Mouse (Mus musculus): Measurements from ENCODE around the gene Tgfbrap1. TPM values are rescaled to one million over a fixed set of nuclear protein-coding genes. Genes with fewer than 3 reads are reported as not detected.

Tgfbrap1 gene
- total and polyA plus RNA-seq, 3 experiments = 3.8 to 8.4 (median 6.0) TPM

- Histone ChIP-seq H3K9me3 (replicated peaks; ENCODE audit: low read length) (no peaks in the 10 kb centered on the region), H3K9ac (ENCODE audit: insufficient read depth, low read depth) (no peak overlapping the region), H3K4me3 (replicated peaks in 1 of 3; ENCODE audit: low read depth in 2 of 3, low read length in 2 of 3, poor library complexity in 1 of 3) (no peak overlapping the region), H3K4me2 (ENCODE audit: insufficient read depth, low read depth, poor library complexity, severe bottlenecking) (no peak overlapping the region), H3K27me3 (replicated peaks) (no peaks in the 10 kb centered on the region), H3K4me1 (ENCODE audit: control insufficient read depth in 1 of 2, insufficient read depth in 2 of 2) (peaks cover 5 to 10% of the 10 kb centered on the region in 2 experiments; a peak in 3 of 4 replicates), H3K79me2 (replicated peaks; ENCODE audit: control insufficient read depth, extremely low read depth, insufficient read depth, poor library complexity, severe bottlenecking) (no peaks in the 10 kb centered on the region), H3K27ac (ENCODE audit: insufficient read depth, low read depth) (no peak overlapping the region), H3K36me3 (replicated peaks in 1 of 2; ENCODE audit: control insufficient read depth in 1 of 2, insufficient read depth in 1 of 2, low read length in 1 of 2) (peaks cover 0 to 2% of the 10 kb centered on the region in 2 experiments)
- dilution Hi-C loops (cut with MboI; ENCODE audit: extremely low pct_ligation_motif_present, extremely low pct_unique_long_range_greater_than_20kb, low sequenced_read_pairs) = no loop called here
- no peak for TF ChIP-seq ZC3H11A (IDR thresholded peaks at IDR 0.05; ENCODE audit: low read depth, low read length)
- no peak for TF ChIP-seq TCF12 (IDR thresholded peaks at IDR 0.05; ENCODE audit: low read depth, low read length)
- no peak for TF ChIP-seq EP300 (IDR thresholded peaks at IDR 0.05; ENCODE audit: low read length)
- no peak for TF ChIP-seq HCFC1 (IDR thresholded peaks at IDR 0.05; ENCODE audit: low read depth, low read length)
- no peak for TF ChIP-seq SIN3A (IDR thresholded peaks at IDR 0.05; ENCODE audit: low read length)
- no peak for TF ChIP-seq PAX5 (IDR thresholded peaks at IDR 0.05; ENCODE audit: low read length)
- TF ChIP-seq NELFE (IDR thresholded peaks at IDR 0.05; ENCODE audit: low read depth, low read length) = no peak
- TF ChIP-seq TBP (conservative IDR thresholded peaks at IDR 0.05; ENCODE audit: low read depth, low read length) = no peak
- no peak for TF ChIP-seq USF2 (conservative IDR thresholded peaks at IDR 0.05; ENCODE audit: low read depth, low read length)
- TF ChIP-seq CTCF (conservative IDR thresholded peaks at IDR 0.05 in 1 of 2, IDR thresholded peaks at IDR 0.05 in 1 of 2; ENCODE audit: low read depth in 2 of 2, low read length in 2 of 2) = no peak
- no peak for TF ChIP-seq ZKSCAN1 (IDR thresholded peaks at IDR 0.05; ENCODE audit: borderline replicate concordance, low read depth, low read length)
- no peak for TF ChIP-seq JUND (conservative IDR thresholded peaks at IDR 0.05; ENCODE audit: low read depth, low read length)
- TF ChIP-seq MAX (IDR thresholded peaks at IDR 0.05; ENCODE audit: low read length) = no peak
- in situ Hi-C loops (cut with MboI; ENCODE audit: low pct_ligation_motif_present, low pct_unique_long_range_greater_than_20kb, low sequenced_read_pairs) = loop anchor here (25.0 kb wide), 2 partner anchors 513 to 613 kb away; partner anchors contain the start of gene 1500015O10Rik
- DNase-seq (ENCODE audit: extremely low read depth) = no peak
Measured at GRCm38 (mm10) chr1:43124726-43125125, 26.3 kb upstream of the Tgfbrap1 start.

- H3K4me1 ChIP-seq (ENCODE audit: control insufficient read depth in 1 of 2, insufficient read depth in 2 of 2) = no peaks in the 10 kb centered on the region
- H3K36me3 ChIP-seq (replicated peaks in 1 of 2; ENCODE audit: control insufficient read depth in 1 of 2, insufficient read depth in 1 of 2, low read length in 1 of 2) = peaks cover 2 to 13% of the 10 kb centered on the region in 2 experiments
- TF ChIP-seq HCFC1 (IDR thresholded peaks at IDR 0.05; ENCODE audit: low read depth, low read length) (no peak), TCF12 (IDR thresholded peaks at IDR 0.05; ENCODE audit: low read depth, low read length) (no peak)
- no peak overlapping the region for H3K4me2 ChIP-seq (ENCODE audit: insufficient read depth, low read depth, poor library complexity, severe bottlenecking)
- H3K27me3 ChIP-seq (replicated peaks) = no peaks in the 10 kb centered on the region
- no peaks in the 10 kb centered on the region for H3K79me2 ChIP-seq (replicated peaks; ENCODE audit: control insufficient read depth, extremely low read depth, insufficient read depth, poor library complexity, severe bottlenecking)
- no peak overlapping the region for H3K27ac ChIP-seq (ENCODE audit: insufficient read depth, low read depth)
- H3K9me3 ChIP-seq (replicated peaks; ENCODE audit: low read length) = peaks cover 3% of the 10 kb centered on the region
- H3K4me3 ChIP-seq (replicated peaks in 1 of 3; ENCODE audit: low read depth in 2 of 3, low read length in 2 of 3, poor library complexity in 1 of 3) = no peak overlapping the region
- in situ Hi-C loops (cut with MboI; ENCODE audit: low pct_ligation_motif_present, low pct_unique_long_range_greater_than_20kb, low sequenced_read_pairs) (no loop called here), dilution Hi-C loops (cut with MboI; ENCODE audit: extremely low pct_ligation_motif_present, extremely low pct_unique_long_range_greater_than_20kb, low sequenced_read_pairs) (no loop called here)
- DNase-seq (ENCODE audit: extremely low read depth) = no peak
- H3K9ac ChIP-seq (ENCODE audit: insufficient read depth, low read depth) = no peak overlapping the region
Measured at GRCm38 (mm10) chr1:43122616-43123015, 24.2 kb upstream of the Tgfbrap1 start.

GRCm38 (mm10) chr1:43120950-43121349 lies 22.5 kb upstream of the Tgfbrap1 start:
- no peaks in the 10 kb centered on the region for H3K4me1 ChIP-seq (ENCODE audit: control insufficient read depth in 1 of 2, insufficient read depth in 2 of 2)
- H3K27me3 ChIP-seq (replicated peaks) = no peaks in the 10 kb centered on the region
- no peak for DNase-seq (ENCODE audit: extremely low read depth)
- in situ Hi-C loops (cut with MboI; ENCODE audit: low pct_ligation_motif_present, low pct_unique_long_range_greater_than_20kb, low sequenced_read_pairs) (no loop called here), dilution Hi-C loops (cut with MboI; ENCODE audit: extremely low pct_ligation_motif_present, extremely low pct_unique_long_range_greater_than_20kb, low sequenced_read_pairs) (no loop called here)
- H3K4me2 ChIP-seq (ENCODE audit: insufficient read depth, low read depth, poor library complexity, severe bottlenecking) = no peak overlapping the region
- H3K4me3 ChIP-seq (replicated peaks in 1 of 3; ENCODE audit: low read depth in 2 of 3, low read length in 2 of 3, poor library complexity in 1 of 3) = no peak overlapping the region
- no peak overlapping the region for H3K27ac ChIP-seq (ENCODE audit: insufficient read depth, low read depth)
- TF ChIP-seq MAX (IDR thresholded peaks at IDR 0.05; ENCODE audit: low read length) (no peak), POLR2A (IDR thresholded peaks at IDR 0.05; ENCODE audit: low read depth, low read length) (no peak)
- H3K36me3 ChIP-seq (replicated peaks in 1 of 2; ENCODE audit: control insufficient read depth in 1 of 2, insufficient read depth in 1 of 2, low read length in 1 of 2) = peaks cover 9 to 28% of the 10 kb centered on the region in 2 experiments
- H3K79me2 ChIP-seq (replicated peaks; ENCODE audit: control insufficient read depth, extremely low read depth, insufficient read depth, poor library complexity, severe bottlenecking) = no peaks in the 10 kb centered on the region
- no peak overlapping the region for H3K9ac ChIP-seq (ENCODE audit: insufficient read depth, low read depth)
- peaks cover 3% of the 10 kb centered on the region for H3K9me3 ChIP-seq (replicated peaks; ENCODE audit: low read length)
